Mouse (Mus musculus) ES-E14 (cell line): ENCODE results near the gene Dnajb14.

Experiments used
- HCFC1 ChIP-seq: IDR thresholded peaks from 2 replicates; pipeline ENCODE4 v1.6.1; 2012; ENCODE audit warnings: low read length, inconsistent platforms, borderline replicate concordance; ENCODE audit not compliant: insufficient read depth
- MAFK ChIP-seq: IDR thresholded peaks from 2 replicates; pipeline ENCODE4 v1.6.1; 2014; ENCODE audit warnings: mild to moderate bottlenecking, low read depth, low read length, inconsistent platforms; ENCODE audit not compliant: insufficient read depth
- ZC3H11A ChIP-seq: IDR thresholded peaks from 2 replicates; pipeline ENCODE4 v1.6.1; 2012; ENCODE audit warnings: low read depth, mild to moderate bottlenecking, inconsistent platforms, low read length, borderline replicate concordance
- ZNF384 ChIP-seq: IDR thresholded peaks from 2 replicates; pipeline ENCODE4 v1.6.1; 2012; ENCODE audit warnings: low read depth, low read length, inconsistent platforms

GRCm38 (mm10) chr3:137895196-137895595 is 27.7 kb downstream of the Dnajb14 start:
- no peak for TF ChIP-seq HCFC1
- TF ChIP-seq MAFK, result no peak
- no peak for TF ChIP-seq ZNF384
- no peak for TF ChIP-seq ZC3H11A
